Mouse (Mus musculus) MEL (cell line): Measurements from ENCODE around the gene Cmss1. TPM values are rescaled to one million over a fixed set of nuclear protein-coding genes. Genes with fewer than 3 reads are reported as not detected.

Experiments used
- DNase-seq: peaks from one replicate; pipeline ENCODE4 v3.0.0; 2011; ENCODE audit warnings: low read depth, low spot score
- H3K27ac ChIP-seq: 2 replicates; pipeline ENCODE4 v1.5.1; 2012; ENCODE audit warnings: low read depth, mild to moderate bottlenecking, control low read depth, low read length, moderate library complexity; ENCODE audit not compliant: control insufficient read depth
- H3K27me3 ChIP-seq, 2 experiments: fragments of 150-350 bp in 1 of 2; sonication (generic) in 1 of 2; 2 replicates each; pipeline ENCODE4 v1.6.1; 2012; ENCODE audit warnings: low read length in 2 of 2, mild to moderate bottlenecking in 2 of 2, improper control_type of control experiment in 1 of 2, moderate library complexity in 1 of 2; ENCODE audit not compliant: insufficient read depth in 2 of 2, control insufficient read depth in 1 of 2
- H3K36me3 ChIP-seq, 2 experiments: 2 replicates each; pipeline ENCODE4 v1.6.1; 2012 to 2014; ENCODE audit warnings: low read length in 2 of 2, improper control_type of control experiment in 1 of 2, inconsistent platforms in 1 of 2, mild to moderate bottlenecking in 1 of 2; ENCODE audit not compliant: insufficient read depth in 2 of 2, control insufficient read depth in 1 of 2
- H3K4me1 ChIP-seq, 2 experiments: fragments of 150-350 bp in 1 of 2; sonication (generic) in 1 of 2; 2 replicates each; pipeline ENCODE4 v1.6.1; 2012; ENCODE audit warnings: low read length in 2 of 2, improper control_type of control experiment in 1 of 2, mild to moderate bottlenecking in 1 of 2; ENCODE audit not compliant: insufficient read depth in 2 of 2, control insufficient read depth in 1 of 2
- H3K4me3 ChIP-seq, 2 experiments: fragments of 150-350 bp in 1 of 2; sonication (generic) in 1 of 2; 2 replicates each; pipeline ENCODE4 v1.5.1; 2012; ENCODE audit warnings: low read depth in 2 of 2, low read length in 2 of 2, mild to moderate bottlenecking in 2 of 2, moderate library complexity in 2 of 2, control low read depth in 1 of 2, improper control_type of control experiment in 1 of 2; ENCODE audit not compliant: control insufficient read depth in 1 of 2, insufficient read depth in 1 of 2
- H3K79me2 ChIP-seq: 2 replicates; pipeline ENCODE4 v1.6.1; 2012; ENCODE audit warnings: mild to moderate bottlenecking, low read length, moderate library complexity; ENCODE audit not compliant: control insufficient read depth, poor library complexity, insufficient read depth
- H3K9ac ChIP-seq: 2 replicates; pipeline ENCODE4 v1.6.1; 2012; ENCODE audit warnings: low read depth, mild to moderate bottlenecking, control low read depth, low read length, moderate library complexity; ENCODE audit not compliant: control insufficient read depth, poor library complexity, severe bottlenecking
- H3K9me3 ChIP-seq: fragments of 150-350 bp; sonication (generic); replicated peaks from 2 replicates; pipeline ENCODE4 v1.6.1; 2012; ENCODE audit warnings: mild to moderate bottlenecking, low read length, improper control_type of control experiment, moderate library complexity; ENCODE audit not compliant: insufficient read depth
- BHLHE40 ChIP-seq: IDR thresholded peaks from 2 replicates; pipeline ENCODE4 v1.6.1; 2012; ENCODE audit warnings: low read depth, mild to moderate bottlenecking, inconsistent platforms, low read length, improper control_type of control experiment, borderline replicate concordance
- CHD2 ChIP-seq: IDR thresholded peaks from 2 replicates; pipeline ENCODE4 v1.6.1; 2011; ENCODE audit warnings: low read length, improper control_type of control experiment
- E2F4 ChIP-seq: IDR thresholded peaks from 2 replicates; pipeline ENCODE4 v1.6.1; 2011; ENCODE audit warnings: low read depth, low read length, improper control_type of control experiment, borderline replicate concordance
- EP300 ChIP-seq, 2 experiments: IDR thresholded peaks; 2 replicates each; pipeline ENCODE4 v1.6.1; 2011; ENCODE audit warnings: improper control_type of control experiment in 2 of 2, low read length in 2 of 2, low read depth in 1 of 2, mild to moderate bottlenecking in 1 of 2
- ETS1 ChIP-seq: IDR thresholded peaks from 2 replicates; pipeline ENCODE4 v1.6.1; 2012; ENCODE audit warnings: low read depth, mild to moderate bottlenecking, inconsistent platforms, low read length, improper control_type of control experiment, moderate library complexity
- GATA1 ChIP-seq: IDR thresholded peaks from 2 replicates; pipeline ENCODE4 v1.6.1; 2011; ENCODE audit warnings: low read depth, low read length, improper control_type of control experiment
- HCFC1 ChIP-seq: IDR thresholded peaks from 2 replicates; pipeline ENCODE4 v1.6.1; 2012; ENCODE audit warnings: low read depth, mild to moderate bottlenecking, inconsistent platforms, low read length, improper control_type of control experiment, moderate library complexity
- JUND ChIP-seq: IDR thresholded peaks from 2 replicates; pipeline ENCODE4 v1.6.1; 2011; ENCODE audit warnings: low read depth, mild to moderate bottlenecking, improper control_type of control experiment, low read length
- MEF2A ChIP-seq: IDR thresholded peaks from 2 replicates; pipeline ENCODE4 v1.6.1; 2014; ENCODE audit warnings: low read depth, mild to moderate bottlenecking, inconsistent platforms, low read length, improper control_type of control experiment; ENCODE audit not compliant: poor library complexity, insufficient replicate concordance, severe bottlenecking; ENCODE audit errors: extremely low read depth
- MYB ChIP-seq: IDR thresholded peaks from 2 replicates; pipeline ENCODE4 v1.6.1; 2011; ENCODE audit warnings: mild to moderate bottlenecking, low read depth, low read length, improper control_type of control experiment
- NRF1 ChIP-seq: IDR thresholded peaks from 2 replicates; pipeline ENCODE4 v1.6.1; 2014; ENCODE audit warnings: low read depth, mild to moderate bottlenecking, inconsistent platforms, low read length, improper control_type of control experiment, moderate library complexity; ENCODE audit not compliant: poor library complexity, insufficient read depth, severe bottlenecking
- POLR2AphosphoS5 ChIP-seq: IDR thresholded peaks from 2 replicates; pipeline ENCODE4 v1.6.1; 2012; ENCODE audit warnings: low read depth, borderline replicate concordance, mild to moderate bottlenecking, inconsistent platforms, low read length, moderate library complexity, mixed read lengths
- RCOR1 ChIP-seq: IDR thresholded peaks from 2 replicates; pipeline ENCODE4 v1.6.1; 2012; ENCODE audit warnings: low read depth, mild to moderate bottlenecking, inconsistent platforms, low read length, improper control_type of control experiment
- SMC3 ChIP-seq: IDR thresholded peaks from 2 replicates; pipeline ENCODE4 v1.6.1; 2011; ENCODE audit warnings: low read depth, low read length, improper control_type of control experiment
- TAL1 ChIP-seq: IDR thresholded peaks from 2 replicates; pipeline ENCODE4 v1.6.1; 2012; ENCODE audit warnings: mild to moderate bottlenecking, inconsistent platforms, low read length, moderate library complexity, mixed read lengths
- TCF12 ChIP-seq: IDR thresholded peaks from 2 replicates; pipeline ENCODE4 v1.6.1; 2014; ENCODE audit warnings: low read depth, mild to moderate bottlenecking, inconsistent platforms, low read length, improper control_type of control experiment, moderate library complexity
- ZKSCAN1 ChIP-seq: IDR thresholded peaks from 2 replicates; pipeline ENCODE4 v1.6.1; 2012; ENCODE audit warnings: low read depth, mild to moderate bottlenecking, inconsistent platforms, low read length, improper control_type of control experiment, moderate library complexity
- polyA plus RNA-seq, 2 experiments: library from polyadenylated mRNA; stranded (reverse) in 1 of 2; unstranded in 1 of 2; fragments of >175 nt in 1 of 2; fragments of >200 nt in 1 of 2; gene quantifications; 2 replicates each; pipeline versions ENCODE4 v1.2.1 to v1.2.4; 2012; ENCODE audit warnings: low replicate concordance in 2 of 2, low read depth in 1 of 2; ENCODE audit not compliant: insufficient read length in 2 of 2, insufficient read depth in 1 of 2, missing spikeins in 1 of 2
- total RNA-seq: library from RNA; depleted of rRNA; stranded (reverse); fragments of 300-350 nt; gene quantifications from 2 replicates; pipeline ENCODE4 v1.2.3, GENCODE M21; 2012

Cmss1 gene
- total and polyA plus RNA-seq, 3 experiments, result 80.9 to 94.7 TPM; not detected in 1

- H3K79me2 ChIP-seq, result no peaks in the 10 kb centered on the region
- TF ChIP-seq CHD2 (no peak), POLR2AphosphoS5 (no peak), TCF12 (peak; percentile 55; the same call in 1 of the 2 replicates), SMC3 (no peak), JUND (no peak), NRF1 (no peak), E2F4 (no peak), RCOR1 (no peak), ZKSCAN1 (no peak), GATA1 (0 out of 2 replicates have a peak, but pooled peaks have one; percentile 39), ETS1 (peak; percentile 23; the same call in 1 of the 2 replicates), EP300 (IDR thresholded peaks at IDR 0.05; ENCODE audit: low read depth in 1 of 2, low read length in 2 of 2) (peak; percentile 21 to 49; a peak in 1 of 4 replicates), TAL1 (0 out of 2 replicates have a peak, but pooled peaks have one; percentile 5)
- no peak overlapping the region for H3K27ac ChIP-seq
- peaks cover 0 to 12% of the 10 kb centered on the region in 2 experiments; a peak in 3 of 4 replicates for H3K36me3 ChIP-seq
- DNase-seq, result no peak
- H3K9ac ChIP-seq, result no peak overlapping the region
- H3K9me3 ChIP-seq, result no peaks in the 10 kb centered on the region
- H3K27me3 ChIP-seq, result no peaks in the 10 kb centered on the region
- no peak overlapping the region for H3K4me3 ChIP-seq
- peaks cover 6 to 7% of the 10 kb centered on the region in 2 experiments; a peak in 3 of 4 replicates for H3K4me1 ChIP-seq
Observed at GRCm38 (mm10) chr16:57313487-57313886, 293.2 kb downstream of the Cmss1 start.

GRCm38 (mm10) chr16:57312130-57312529, 294.5 kb downstream of the Cmss1 start:
- no peak overlapping the region for H3K9ac ChIP-seq
- no peaks in the 10 kb centered on the region for H3K27me3 ChIP-seq
- peaks cover 6 to 9% of the 10 kb centered on the region in 2 experiments; a peak in 3 of 4 replicates for H3K4me1 ChIP-seq
- peak; percentile 51; the same call in 1 of the 2 replicates for TF ChIP-seq GATA1
- no peak for TF ChIP-seq TCF12
- no peaks in the 10 kb centered on the region for H3K79me2 ChIP-seq
- peaks cover 0 to 12% of the 10 kb centered on the region in 2 experiments; a peak in 3 of 4 replicates for H3K36me3 ChIP-seq
- no peak overlapping the region; the same call in 1 of the 2 replicates for H3K27ac ChIP-seq
- H3K9me3 ChIP-seq, result no peaks in the 10 kb centered on the region
- peak; percentile 31 for DNase-seq
- H3K4me3 ChIP-seq, result no peak overlapping the region

GRCm38 (mm10) chr16:57305463-57305862, 301.2 kb downstream of the Cmss1 start:
- Histone ChIP-seq H3K27me3 (no peaks in the 10 kb centered on the region), H3K27ac (no peak overlapping the region), H3K4me3 (no peak overlapping the region), H3K9me3 (no peaks in the 10 kb centered on the region), H3K9ac (no peak overlapping the region), H3K4me1 (peaks cover 0 to 2% of the 10 kb centered on the region in 2 experiments; a peak in 1 of 4 replicates), H3K36me3 (peaks cover 0 to 2% of the 10 kb centered on the region in 2 experiments; a peak in 1 of 4 replicates), H3K79me2 (no peaks in the 10 kb centered on the region)
- no peak for DNase-seq
- TF ChIP-seq CHD2 (no peak), SMC3 (no peak), JUND (no peak), HCFC1 (no peak), MEF2A (no peak), E2F4 (no peak), BHLHE40 (no peak), MYB (no peak)
